Mouse (Mus musculus): Measurements from ENCODE around the gene Fopnl. TPM values are rescaled to one million over a fixed set of nuclear protein-coding genes. Genes with fewer than 3 reads are reported as not detected.

The Fopnl gene
- total RNA-seq, 2 experiments from 2014 or later, result 31.1 to 42.9 TPM

DNA sequence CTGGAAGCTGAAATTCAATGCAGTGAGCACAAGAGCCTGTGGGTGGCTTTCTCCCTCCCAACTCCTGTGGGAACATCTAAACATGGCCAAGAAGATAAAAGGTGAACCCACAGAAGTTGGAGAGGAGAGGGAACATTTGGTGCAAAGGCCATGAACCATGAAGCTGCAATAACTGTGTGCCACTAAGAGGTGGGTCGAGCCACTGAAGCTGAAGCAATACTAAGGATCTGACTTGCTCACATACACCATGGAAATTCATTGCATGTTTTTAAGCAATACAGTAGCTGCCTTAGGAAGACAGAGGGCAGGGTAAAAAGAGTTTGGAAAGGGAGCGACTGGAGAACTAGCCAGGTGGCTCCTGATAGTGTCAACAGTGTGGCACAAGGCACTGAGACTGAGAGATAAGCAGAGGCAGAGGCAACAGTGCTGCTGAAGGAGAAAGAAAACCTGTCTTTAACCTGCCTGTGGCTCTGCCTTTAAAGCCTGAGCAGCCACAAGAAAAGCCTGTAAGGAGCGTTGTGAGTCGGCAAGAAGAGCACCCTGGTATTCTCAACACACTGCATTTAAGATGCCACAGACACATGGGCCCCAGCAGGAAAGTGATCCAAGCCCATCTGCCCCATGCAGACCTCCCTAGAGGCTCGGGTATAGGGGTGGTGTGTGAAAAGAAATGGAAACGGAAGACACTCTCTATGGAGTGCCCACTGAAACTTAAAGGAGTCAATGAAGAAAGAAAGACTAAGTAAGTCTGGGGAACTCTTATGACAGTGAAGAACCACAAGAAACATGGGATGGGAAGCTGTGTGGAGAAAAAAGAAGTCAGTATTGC lies 8.7 kb downstream of the Fopnl start:
- no peak for ATAC-seq (replicated peaks; ENCODE audit: poor library complexity, severe bottlenecking)

- ATAC-seq (replicated peaks; ENCODE audit: poor library complexity, severe bottlenecking), result peak; percentile 85
Observed at GRCm38 (mm10) chr16:14307373-14307772, 9.8 kb downstream of the Fopnl start.

GRCm38 (mm10) chr16:14306451-14306850 lies 10.8 kb downstream of the Fopnl start:
- ATAC-seq (replicated peaks; ENCODE audit: poor library complexity, severe bottlenecking), result no peak

DNA sequence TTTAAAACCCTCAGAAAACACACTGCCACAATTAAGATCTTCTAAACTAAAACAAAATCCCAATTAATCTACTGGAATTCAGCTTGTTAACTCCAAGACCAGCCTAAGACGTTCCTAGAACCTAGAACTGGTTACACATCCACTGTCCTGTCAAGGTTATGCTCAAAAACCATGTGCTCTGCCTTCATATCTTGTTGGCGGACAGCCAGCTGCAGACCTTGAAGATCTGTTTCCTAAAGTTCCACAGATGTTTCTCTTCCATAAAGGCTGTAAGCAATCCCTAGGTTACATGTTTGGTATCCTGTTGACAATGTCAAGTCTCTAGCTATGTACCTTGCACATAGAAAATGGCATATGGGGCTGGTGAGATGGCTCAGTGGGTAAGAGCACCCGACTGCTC lies 12.4 kb downstream of the Fopnl start:
- ATAC-seq (replicated peaks; ENCODE audit: poor library complexity, severe bottlenecking), result no peak

GRCm38 (mm10) chr16:14303676-14304075 lies 13.5 kb downstream of the Fopnl start:
- ATAC-seq (replicated peaks; ENCODE audit: poor library complexity, severe bottlenecking), result no peak

- no peak for ATAC-seq (replicated peaks; ENCODE audit: poor library complexity, severe bottlenecking)
Observed at GRCm38 (mm10) chr16:14303148-14303547, 14.1 kb downstream of the Fopnl start.

- no peak for ATAC-seq (replicated peaks; ENCODE audit: poor library complexity, severe bottlenecking)
Observed at GRCm38 (mm10) chr16:14298461-14298860, 18.7 kb downstream of the Fopnl start.

GRCm38 (mm10) chr16:14297746-14298145 lies 19.5 kb downstream of the Fopnl start:
- ATAC-seq (replicated peaks; ENCODE audit: poor library complexity, severe bottlenecking), result no peak

DNA sequence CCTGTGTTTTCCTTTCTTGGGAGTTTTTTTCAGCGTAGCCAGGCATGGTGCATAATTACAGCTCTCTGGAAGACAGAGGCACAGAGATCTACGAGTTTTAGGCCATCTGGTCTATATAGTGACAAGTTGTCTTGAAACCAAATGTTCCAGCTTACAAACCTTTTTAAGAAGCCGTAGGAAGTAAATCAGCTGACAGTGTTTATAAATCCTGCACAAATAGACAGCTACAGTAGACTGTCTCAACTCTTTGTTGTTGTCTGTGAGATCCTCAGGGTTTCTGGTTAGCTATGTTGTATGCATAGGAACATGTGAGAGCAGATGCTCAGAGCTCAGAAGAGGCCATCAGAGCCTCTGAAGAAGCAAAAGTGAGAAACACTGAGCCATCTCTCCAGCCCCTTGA lies 20.1 kb downstream of the Fopnl start:
- no peak for ATAC-seq (replicated peaks; ENCODE audit: poor library complexity, severe bottlenecking)

- no peak for ATAC-seq (replicated peaks; ENCODE audit: poor library complexity, severe bottlenecking)
Observed at GRCm38 (mm10) chr16:14296544-14297124, 20.6 kb downstream of the Fopnl start.

GRCm38 (mm10) chr16:14295291-14295690 lies 21.9 kb downstream of the Fopnl start:
- no peak for ATAC-seq (replicated peaks; ENCODE audit: poor library complexity, severe bottlenecking)

DNA sequence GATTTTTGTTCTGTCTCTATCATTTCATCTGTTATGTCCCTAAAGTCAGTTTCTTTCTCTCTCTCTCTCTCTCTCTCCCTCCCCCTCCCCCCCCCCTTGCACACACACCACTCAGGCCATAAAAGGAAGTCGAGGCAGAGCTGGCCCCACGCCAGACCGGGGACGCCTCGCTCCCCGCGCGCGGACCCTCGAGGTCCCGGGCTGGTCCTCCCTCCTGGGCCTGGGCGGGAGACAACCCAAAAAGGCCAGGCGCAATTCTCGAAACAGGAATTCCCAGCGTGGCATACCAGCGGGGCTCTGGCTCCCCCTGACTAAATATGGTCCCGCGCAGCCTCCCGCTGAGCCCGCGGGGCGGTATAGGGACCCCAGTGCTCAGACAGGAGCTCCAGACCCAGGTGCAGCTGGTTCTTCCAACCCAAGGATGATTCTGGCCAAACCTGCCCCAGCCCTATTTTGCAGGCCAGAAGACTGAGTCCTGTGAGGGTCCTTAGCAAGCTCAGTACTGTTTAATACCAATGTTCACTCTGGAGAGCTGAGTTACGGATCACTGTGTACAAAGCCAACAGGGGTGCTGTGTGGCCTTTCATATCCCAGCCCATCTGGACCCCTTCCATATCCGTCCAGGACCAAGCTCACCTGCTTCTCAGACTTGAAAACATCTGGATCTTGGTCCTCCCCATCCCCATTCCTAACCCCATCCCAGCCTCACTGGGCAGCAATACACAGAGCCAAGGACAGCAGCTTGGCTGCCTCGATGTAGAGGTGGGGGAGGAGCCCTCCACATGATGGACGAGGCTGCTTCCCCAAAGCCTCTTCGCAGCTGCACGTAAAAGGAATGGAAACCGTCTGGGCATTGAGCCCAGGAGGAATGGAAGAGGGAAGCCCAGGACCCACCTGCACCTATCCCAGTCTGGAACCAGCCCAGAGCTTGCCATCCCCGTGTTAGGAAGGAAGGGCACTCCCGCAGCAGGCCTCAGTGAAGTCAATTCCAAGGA lies 24.7 kb downstream of the Fopnl start:
- ATAC-seq (replicated peaks; ENCODE audit: poor library complexity, severe bottlenecking), result peak; percentile 32; the same call in 1 of the 2 replicates

DNA sequence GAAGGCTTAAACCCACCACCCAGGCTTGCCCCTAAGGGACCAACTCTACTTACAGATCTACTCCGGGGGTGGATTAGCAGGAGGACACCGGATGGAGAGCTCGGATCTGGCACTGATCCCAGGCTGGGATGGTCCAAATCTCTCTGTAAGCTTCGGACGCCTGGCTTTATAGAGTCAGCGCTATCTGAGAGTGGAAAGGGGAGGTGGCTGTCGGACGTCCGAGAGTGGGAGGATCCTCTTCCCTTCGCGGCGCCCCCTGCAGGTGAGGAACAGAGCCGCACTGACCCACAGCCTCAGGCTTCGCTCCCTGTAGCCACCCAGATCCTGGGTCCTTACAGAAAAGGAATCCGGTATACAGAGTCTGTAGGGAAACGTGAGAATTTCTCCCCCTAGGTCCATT lies 26.0 kb downstream of the Fopnl start, which contains the start of gene Myh11:
Gene Myh11 (minus strand): TSS at position 150 of the 400 bp plus-strand sequence.
- ATAC-seq (replicated peaks; ENCODE audit: poor library complexity, severe bottlenecking), result peak; percentile 92

DNA sequence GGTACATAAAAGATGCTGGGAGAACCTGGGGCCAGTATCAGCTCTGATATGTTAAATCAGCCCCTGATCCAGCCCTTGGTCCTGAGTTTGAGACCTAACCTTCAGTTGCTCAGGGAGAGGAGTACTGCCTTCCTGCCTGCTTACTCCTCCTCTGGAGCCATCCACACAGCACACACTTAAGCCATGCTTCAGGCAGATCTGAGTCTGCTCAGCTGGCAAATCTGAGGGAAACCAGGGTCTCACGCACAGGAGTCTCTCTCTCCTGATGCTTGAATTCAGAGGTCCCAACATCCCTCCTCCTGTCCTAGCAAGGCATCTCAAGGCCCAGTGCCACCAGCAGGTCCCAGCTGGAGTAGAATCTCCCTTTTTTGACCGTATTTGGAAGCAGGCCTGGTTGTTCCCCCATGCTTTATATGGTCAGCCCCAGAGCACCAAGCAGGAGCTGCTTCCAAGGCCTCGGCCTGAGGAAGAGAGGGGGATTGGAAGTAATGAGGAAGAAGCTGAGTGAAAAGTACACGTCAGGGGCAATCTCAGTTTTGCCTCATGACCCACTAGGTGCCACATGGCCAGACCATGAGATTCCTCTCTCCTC lies 44.7 kb downstream of the Fopnl start:
- no peak for ATAC-seq (replicated peaks; ENCODE audit: poor library complexity, severe bottlenecking)

DNA sequence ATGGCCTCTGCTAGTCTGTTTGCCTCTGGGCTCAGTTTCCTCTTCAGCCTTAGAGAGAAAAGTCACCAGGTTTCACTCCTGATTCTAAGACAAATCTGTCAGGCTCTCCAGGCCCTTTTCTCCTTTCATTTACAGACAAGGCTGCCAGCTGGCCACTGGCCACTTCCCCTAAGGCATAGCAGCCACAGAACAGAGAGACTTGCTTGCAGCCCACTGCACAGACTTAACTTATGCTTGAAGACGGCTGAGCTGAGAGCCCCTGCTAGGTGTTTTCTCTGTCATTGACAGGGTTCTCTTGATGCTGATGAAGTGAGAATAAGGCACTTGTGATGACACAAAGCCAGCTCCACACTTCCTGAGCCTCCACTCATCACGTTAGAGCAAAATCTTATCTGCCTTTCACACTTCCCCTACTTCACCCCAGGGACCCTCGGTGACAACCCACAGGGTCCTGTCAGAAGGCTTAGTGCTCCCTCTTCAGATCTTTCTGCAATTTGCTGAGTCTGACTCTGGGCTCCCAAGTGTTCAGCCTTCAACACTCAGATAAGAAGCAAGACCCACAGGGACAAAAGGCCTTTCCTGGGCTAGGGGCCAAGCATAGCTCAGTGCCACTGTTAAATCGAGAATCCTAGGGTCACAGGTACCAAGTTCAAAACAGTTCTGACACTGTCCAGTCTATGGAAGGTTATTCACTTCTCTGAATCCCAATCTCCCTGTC lies 51.8 kb downstream of the Fopnl start:
- ATAC-seq (replicated peaks; ENCODE audit: poor library complexity, severe bottlenecking), result no peak

DNA sequence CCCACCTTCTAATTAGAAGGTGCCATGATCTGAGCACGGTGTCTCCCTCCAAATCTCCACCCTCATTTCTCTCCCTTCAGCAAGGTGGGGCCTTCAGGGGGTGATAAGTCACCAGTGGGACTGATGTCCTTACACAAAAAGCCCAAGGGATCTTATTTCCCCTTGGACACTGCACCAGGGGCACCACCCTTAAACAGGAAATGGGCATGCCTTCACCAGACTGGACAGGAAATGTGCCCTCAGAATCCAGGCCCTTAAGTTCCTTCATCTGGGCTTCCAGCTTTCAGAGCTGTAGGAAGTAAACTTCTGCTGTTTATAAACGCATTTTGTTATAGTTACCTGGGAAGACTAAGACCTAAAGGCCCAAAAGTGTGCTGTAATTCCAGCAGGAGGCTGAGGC lies 52.7 kb downstream of the Fopnl start:
- ATAC-seq (replicated peaks; ENCODE audit: poor library complexity, severe bottlenecking), result no peak

- ATAC-seq (replicated peaks; ENCODE audit: poor library complexity, severe bottlenecking), result no peak
Observed at GRCm38 (mm10) chr16:14263241-14263640, 54.0 kb downstream of the Fopnl start.

DNA sequence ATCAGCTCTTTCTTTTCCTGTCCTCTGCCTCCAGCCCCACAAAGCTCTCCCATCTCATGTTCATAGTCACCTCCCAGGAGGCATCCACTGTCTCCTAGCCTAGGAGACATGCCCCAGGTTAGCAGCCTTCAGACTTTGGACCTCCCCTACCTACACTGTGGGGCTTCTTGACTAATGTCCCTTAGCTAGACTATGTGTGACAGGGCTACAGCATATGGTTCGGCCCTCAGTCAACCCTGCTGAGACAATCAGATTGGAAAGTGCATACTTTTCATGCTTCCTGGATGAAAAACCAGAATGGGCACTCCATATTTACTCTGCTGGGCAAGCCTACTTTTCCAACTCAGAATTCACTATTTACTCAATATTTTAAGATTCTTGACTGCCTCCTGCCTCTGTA lies 54.8 kb downstream of the Fopnl start:
- no peak for ATAC-seq (replicated peaks; ENCODE audit: poor library complexity, severe bottlenecking)

DNA sequence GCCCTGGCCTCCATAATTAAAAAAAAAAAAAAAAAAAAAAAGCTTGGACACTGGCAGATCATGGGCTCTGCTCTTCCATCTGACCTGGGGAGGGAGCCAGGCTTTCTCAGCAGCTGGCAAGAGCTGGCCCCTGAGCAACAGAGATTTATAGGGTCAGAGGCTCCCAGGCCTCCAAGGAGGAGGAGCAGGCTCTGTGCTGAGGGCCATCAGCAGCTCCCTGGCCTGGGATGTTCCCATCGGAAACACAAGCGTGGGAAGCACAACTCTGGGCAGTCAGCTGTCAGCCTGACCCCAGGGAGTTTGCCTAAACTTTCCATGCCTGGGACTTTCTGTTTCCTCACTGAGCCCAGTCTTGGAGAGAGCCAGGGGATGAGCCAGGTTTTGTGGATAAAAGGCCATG lies 58.3 kb downstream of the Fopnl start:
- ATAC-seq (replicated peaks; ENCODE audit: poor library complexity, severe bottlenecking), result no peak

DNA sequence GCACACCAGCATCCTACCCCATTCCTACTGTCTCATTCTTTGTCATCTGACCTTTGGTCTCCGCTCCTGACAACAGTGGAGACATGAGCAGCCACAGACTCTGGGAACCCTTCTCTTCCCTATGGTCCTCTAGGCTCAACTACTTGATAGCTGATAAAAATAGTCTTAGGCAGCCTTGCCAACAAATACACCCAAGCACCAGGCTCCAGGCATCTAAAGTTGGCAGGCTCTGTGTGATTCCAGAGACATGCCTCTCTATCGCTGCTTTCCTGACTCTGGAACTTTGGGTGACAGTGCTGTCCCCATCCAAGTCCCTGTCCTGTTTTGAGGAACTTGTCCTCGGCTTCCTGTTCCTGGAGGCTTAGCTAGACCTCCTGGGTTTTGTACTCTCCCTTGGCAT lies 63.6 kb downstream of the Fopnl start:
- no peak for ATAC-seq (replicated peaks; ENCODE audit: poor library complexity, severe bottlenecking)

Data from granulocyte monocyte progenitor cell, adult 5-6 weeks (primary cell).